Mouse (Mus musculus) Patski (cell line): Measurements from ENCODE around the gene Frem3. TPM values are rescaled to one million over a fixed set of nuclear protein-coding genes. Genes with fewer than 3 reads are reported as not detected.

Source experiments
- ATAC-seq: fragments of 100-300 bp; one replicate; pipeline ENCODE4 v1.8.0; 2021
- CTCF ChIA-PET: fragments of 350-600 bp; sonication (Branson Sonifier 250); formaldehyde crosslinking; loops from one replicate; lab custom pipeline; 2022; ENCODE audit warnings: inconsistent platforms; lab: Charles Lee
- POLR2A ChIA-PET: fragments of 350-600 bp; sonication (Branson Sonifier 250); formaldehyde crosslinking; loops from one replicate; lab custom pipeline; 2022; ENCODE audit warnings: antibody characterized with exemption, inconsistent platforms; lab: Charles Lee
- DNase-seq: peaks from one replicate; pipeline ENCODE4 v3.0.0-alpha.2; 2011; ENCODE audit warnings: low read depth, low spot score
- H3K27me3 ChIP-seq: fragments of 371-371 bp; one replicate; pipeline ENCODE4 v1.5.1; 2021
- CTCF ChIP-seq: fragments of 100-300 bp; IDR thresholded peaks from one replicate; pipeline ENCODE4 v1.5.1; 2021
- in situ Hi-C: fragments of 300-500 bp; cut with MboI; formaldehyde crosslinking; loops from 3 replicates; pipeline ENCODE4 v1.11.1; 2018; ENCODE audit warnings: low pct_unique_long_range_greater_than_20kb, mixed read lengths
- polyA plus RNA-seq: library from polyadenylated mRNA; unstranded; gene quantifications from one replicate; pipeline ENCODE4 v1.2.3, GENCODE M21; 2021

Frem3 gene
- polyA plus RNA-seq = not detected

DNA sequence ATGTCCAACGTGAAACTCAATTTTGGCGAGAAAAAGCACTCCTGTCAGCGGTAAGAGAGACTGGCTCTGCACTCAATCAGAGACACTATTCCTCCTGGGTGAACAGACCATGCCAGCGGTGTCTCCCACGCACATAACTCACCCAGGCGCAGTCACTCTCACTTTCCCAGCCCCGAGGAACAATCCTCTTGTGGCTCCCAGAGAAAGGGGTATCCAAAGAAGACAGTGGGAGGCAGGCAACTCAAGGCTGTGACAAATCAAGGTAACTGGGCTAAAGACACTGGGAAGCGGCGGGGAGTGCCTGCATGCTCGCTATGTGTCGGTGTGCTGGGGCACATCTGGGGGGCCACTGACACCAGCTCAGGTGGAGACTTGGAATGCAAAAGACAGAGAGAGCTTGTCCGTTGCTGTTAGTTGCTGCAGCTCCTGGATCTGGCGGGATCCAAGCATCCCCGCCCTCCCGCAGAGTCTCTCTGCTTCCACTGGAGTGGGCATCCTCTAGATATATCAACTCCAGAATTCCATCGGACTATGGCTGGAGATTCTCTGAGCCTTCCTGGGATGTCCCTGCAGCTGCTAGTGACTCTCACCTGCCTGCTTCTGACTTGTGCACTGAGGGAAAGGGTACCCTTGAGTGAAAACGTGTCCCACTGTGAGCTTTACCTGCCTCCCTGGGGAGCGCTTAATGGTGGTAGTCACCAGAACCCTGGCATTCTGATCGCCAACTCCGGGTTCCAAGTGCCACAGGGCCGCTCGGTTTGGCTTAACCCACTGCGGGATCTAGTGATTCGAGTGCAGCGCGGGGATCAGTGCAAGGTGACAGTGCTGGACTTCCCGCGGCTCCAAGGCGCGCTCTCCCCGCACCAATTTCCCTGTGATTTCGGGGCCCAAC, at the start of gene Frem3:
Frem3 (plus strand) TSS at position 532 of the 892 bp plus-strand sequence.
- ATAC-seq = no peak
- no peak for TF ChIP-seq CTCF

DNA sequence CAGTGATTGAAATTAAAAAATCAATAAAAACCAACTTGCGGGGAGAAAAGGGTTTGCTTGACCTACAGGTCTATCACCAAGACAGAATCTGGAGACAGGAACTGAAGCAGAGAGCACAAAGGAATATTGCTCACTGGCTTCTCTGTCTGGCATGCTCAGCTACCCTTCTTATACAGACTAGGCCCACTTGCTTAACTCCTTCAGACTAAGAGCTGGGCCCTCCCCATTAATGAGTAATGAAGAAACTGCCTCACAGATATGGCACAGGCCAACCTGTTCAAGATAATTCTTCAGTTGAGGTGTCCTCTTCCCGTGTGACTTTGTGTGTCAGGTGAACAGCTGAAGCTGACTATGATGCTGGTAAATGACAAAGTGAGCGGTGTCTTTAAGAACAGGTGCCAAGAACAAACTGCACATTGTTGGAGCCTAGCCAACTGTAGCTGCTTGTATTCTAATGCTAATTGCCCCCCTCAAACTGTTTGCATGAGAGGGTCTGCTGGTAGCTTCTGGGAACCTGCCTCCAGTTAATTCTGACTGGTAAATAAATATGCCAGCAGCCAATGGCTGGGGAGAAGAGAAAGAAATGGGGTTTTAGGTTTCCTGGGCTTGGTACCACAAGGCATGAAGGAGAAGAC, 46.6 kb upstream of the Frem3 start:
- ChIA-PET POLR2A (no interaction called here), CTCF (no interaction called here)
- ATAC-seq (no peak), DNase-seq (no peak)
- in situ Hi-C loops = no loop called here
- TF ChIP-seq CTCF = no peak
- H3K27me3 ChIP-seq = peaks cover 16% of the 10 kb centered on the region

More for the DNA sequence above, at the start of gene Frem3:
- DNase-seq = no peak
- POLR2A ChIA-PET = interaction anchor here (0.6 kb wide), 1 partner anchor 152 kb away, joined by 5 read pairs; no protein-coding TSS in a partner anchor
- H3K27me3 ChIP-seq = peaks cover 9% of the 10 kb centered on the region
- in situ Hi-C loops = no loop called here
- CTCF ChIA-PET = no interaction called here

DNA sequence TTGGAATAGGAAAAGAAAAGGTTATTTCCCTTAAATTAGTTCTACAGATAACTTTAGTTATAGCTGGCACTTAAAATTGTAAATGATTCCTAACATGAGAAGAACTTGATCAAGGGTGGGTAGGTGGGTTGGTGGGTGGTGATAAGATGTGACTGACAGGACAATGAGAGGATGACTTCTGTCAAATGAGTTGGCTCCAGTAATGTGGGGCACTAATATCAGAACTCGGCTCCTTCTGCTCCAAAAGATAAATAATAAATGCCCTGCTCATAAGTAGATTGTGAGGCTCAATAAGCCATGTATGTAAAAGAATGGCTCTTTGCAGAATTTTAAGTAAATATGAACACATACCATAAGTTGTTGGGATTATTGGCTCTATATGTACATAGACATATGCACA, 43.4 kb upstream of the Frem3 start:
- H3K27me3 ChIP-seq = peaks cover 19% of the 10 kb centered on the region
- POLR2A ChIA-PET = no interaction called here
- no peak for TF ChIP-seq CTCF
- no peak for ATAC-seq
- in situ Hi-C loops = no loop called here
- CTCF ChIA-PET = no interaction called here
- DNase-seq = no peak

DNA sequence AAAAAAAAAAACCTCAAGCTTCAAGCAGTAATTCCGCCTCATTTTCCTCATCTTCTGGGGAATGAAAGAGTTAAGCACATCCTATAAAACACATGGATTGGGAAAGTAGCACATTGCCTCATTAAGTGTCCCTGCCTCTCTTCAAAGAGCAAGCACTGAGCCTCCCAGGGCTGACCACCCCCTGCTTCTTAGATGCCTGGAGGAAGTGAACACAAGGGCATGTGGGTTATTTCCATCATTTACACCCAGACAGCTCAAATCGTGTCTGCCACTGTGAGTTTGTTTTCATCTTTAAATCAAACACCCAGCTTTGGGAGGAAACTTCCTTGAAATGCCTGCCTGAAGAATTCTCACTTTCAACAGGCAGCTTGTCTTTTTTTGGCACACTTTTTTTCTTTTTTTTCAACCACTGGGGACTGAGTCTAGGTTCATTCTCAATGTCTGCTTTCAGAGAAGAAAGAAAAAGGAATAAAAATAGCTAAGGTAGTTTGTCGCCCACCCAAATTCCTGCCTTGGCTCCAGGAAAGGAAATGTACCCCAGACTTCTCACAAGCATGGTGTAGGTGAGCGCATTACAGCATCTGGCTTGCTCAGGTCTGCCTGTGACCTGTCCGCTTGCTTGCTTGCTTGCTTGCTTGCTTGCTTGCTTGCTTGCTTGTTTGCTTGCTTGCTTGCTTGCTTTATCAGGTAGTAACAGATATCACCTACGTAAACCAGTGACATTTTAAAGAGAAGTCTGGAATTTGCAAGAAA, 42.5 kb upstream of the Frem3 start:
- POLR2A ChIA-PET = no interaction called here
- DNase-seq (no peak), ATAC-seq (no peak)
- CTCF ChIA-PET = no interaction called here
- no peak for TF ChIP-seq CTCF
- in situ Hi-C loops = no loop called here
- H3K27me3 ChIP-seq = peaks cover 19% of the 10 kb centered on the region

DNA sequence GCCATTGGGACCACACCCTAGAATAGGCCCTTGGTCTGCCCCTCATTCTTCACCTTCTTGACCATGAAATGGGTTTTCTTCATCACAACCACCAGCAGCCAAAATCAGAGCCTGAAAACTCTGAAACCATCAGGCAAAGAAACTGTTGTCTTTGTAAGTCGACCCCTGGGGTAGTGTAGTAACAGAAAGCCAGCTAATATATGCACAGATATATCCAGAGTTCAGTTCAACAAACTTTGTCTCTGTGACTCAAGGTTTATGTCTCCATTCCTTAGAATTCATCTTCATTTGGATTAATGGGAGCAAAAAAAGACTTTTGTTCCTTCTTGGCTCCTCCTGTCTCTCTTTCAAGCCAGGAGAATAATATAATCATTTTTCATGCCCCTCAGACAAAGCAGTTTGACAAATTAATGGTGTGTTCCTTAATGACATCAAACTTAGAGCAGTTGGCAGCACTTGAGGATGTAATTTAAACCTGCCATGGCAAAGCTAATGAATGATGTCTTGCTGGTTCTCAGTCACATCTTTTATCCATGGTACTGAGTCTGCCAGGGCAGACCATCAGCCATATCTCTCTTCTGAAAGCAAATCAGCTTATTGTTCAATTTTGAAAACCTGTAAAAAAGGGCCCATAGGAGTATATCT, 38.3 kb upstream of the Frem3 start:
- no peak for TF ChIP-seq CTCF
- no peak for DNase-seq
- ChIA-PET CTCF (interaction anchor here (1.7 kb wide), 1 partner anchor 12 kb away, joined by 5 read pairs; no protein-coding TSS in a partner anchor), POLR2A (no interaction called here)
- in situ Hi-C loops = no loop called here
- no peak for ATAC-seq
- H3K27me3 ChIP-seq = peaks cover 3% of the 10 kb centered on the region

DNA sequence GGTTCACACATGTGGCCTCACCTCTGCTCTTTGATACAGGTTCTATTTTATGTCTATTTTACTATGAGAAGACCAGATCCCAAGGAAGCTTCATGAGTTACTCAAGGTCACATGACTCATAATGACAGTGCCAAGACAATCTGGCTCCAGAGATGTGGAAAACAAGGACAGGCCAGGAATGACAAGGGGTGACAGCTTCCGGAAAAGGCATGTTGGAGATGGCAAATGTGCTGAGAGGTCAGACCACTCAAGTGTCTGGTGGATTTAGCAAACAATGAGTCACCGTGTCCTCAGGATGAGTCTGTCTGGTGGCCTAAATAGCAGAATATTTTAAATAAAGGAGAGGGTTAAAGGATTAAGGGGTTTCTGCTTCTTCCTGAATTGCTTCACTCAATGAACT, 33.8 kb upstream of the Frem3 start:
- no peak for TF ChIP-seq CTCF
- ChIA-PET CTCF (no interaction called here), POLR2A (no interaction called here)
- ATAC-seq = no peak
- H3K27me3 ChIP-seq = no peaks in the 10 kb centered on the region
- in situ Hi-C loops = no loop called here
- peak; percentile 17 for DNase-seq

DNA sequence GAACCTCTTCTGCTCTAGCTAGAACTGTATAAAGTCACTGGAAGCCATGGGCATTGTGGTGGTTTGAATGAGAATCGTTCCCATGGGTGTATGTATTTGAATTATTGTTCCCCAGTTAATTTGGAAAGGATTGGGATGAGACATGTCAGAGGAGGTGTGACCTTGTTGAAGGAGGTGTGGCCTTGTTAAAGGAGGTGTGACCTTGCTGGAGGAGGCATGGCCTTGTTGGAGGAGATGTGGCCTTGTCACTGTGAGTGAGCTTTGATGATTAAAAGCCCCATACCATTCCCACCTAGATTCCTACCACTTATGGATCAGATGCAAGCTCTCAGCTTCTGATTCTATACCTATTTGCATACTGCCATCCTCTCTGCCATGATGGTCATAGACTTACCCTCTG, 31.8 kb upstream of the Frem3 start:
- ChIA-PET CTCF (no interaction called here), POLR2A (no interaction called here)
- no peaks in the 10 kb centered on the region for H3K27me3 ChIP-seq
- in situ Hi-C loops = no loop called here
- DNase-seq = no peak
- TF ChIP-seq CTCF = no peak
- ATAC-seq = no peak

DNA sequence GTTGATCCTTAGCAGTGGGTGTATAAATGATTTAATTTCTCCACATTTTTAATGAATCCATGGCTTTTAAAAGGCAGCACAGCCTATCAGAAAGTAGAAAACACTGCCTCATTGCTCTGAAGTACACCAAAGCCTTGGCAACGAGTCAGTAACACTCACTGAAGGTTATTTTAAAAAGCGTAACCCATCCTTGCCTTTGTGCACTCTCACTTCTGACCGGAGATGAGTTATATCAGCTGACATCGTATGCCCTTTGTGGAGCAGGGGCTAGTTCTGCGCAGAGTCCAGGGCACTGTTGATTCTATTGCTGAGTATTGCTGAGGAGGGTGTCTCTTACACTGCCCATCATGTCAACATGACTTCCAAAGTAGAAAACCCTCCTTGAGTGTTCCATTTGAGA, 18.3 kb upstream of the Frem3 start:
- no peak for DNase-seq
- CTCF ChIA-PET = no interaction called here

DNA sequence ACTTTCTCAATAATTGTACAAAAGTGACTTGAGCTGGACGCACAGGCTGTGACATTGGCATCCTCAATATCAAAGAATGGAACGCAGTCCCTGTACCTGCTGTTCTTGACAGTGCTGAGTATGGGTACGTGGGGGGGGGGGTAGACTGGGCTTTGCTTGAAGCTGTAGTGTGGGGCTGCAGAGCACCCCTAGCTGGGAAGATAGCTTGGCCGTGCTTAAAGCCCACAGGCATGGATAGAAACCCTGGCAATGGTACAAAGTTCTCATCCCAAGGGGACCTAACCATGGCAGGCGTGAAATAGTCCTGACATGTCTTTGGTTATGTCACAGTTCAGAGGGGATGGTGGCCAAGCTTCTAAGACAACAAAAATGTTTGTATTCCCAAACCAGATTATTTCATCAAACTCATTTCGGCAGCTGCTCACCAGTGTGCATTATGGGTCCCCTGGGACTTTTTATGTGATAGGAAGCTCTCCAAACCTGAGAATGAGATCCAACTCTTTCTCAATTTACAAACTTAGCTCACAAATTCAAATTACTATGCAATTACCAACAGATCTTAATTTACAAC, 10.2 kb upstream of the Frem3 start:
- ChIA-PET CTCF (no interaction called here), POLR2A (no interaction called here)
- TF ChIP-seq CTCF = no peak
- DNase-seq (no peak), ATAC-seq (no peak)
- in situ Hi-C loops = no loop called here
- H3K27me3 ChIP-seq = peaks cover 18% of the 10 kb centered on the region

More for the DNA sequence above, 18.3 kb upstream of the Frem3 start:
- ATAC-seq = no peak
- POLR2A ChIA-PET = no interaction called here
- H3K27me3 ChIP-seq = peaks cover 18% of the 10 kb centered on the region
- no peak for TF ChIP-seq CTCF
- in situ Hi-C loops = no loop called here

DNA sequence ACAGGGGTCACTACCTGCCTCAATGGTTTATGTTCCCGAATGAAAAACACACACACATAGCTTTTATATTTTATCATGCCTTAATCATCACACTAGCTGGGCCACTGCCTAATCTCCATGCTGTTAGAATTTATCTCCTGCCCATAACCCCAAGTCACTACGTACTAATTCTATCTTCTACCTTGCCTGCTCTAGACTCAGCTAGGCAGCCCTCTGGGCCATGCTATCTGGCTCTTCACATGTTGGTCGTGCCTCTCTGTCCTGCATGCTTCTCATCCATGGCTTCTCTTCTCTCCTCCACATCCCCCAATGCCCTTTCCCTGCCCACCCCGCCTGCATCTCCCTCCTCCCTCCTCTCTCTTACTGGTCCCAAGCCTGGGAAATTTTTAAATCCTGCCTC, 9.0 kb upstream of the Frem3 start:
- in situ Hi-C loops = no loop called here
- ATAC-seq (no peak), DNase-seq (no peak)
- no peak for TF ChIP-seq CTCF
- ChIA-PET CTCF (no interaction called here), POLR2A (no interaction called here)
- H3K27me3 ChIP-seq = peaks cover 24% of the 10 kb centered on the region
